Mouse (Mus musculus) heart, postnatal 0 days (tissue): ENCODE data around the gene Lhfpl2. TPM values are rescaled to one million over a fixed set of nuclear protein-coding genes. Genes with fewer than 3 reads are reported as not detected.

Source experiments
- ATAC-seq: fragments of 200-750 bp; cut with Nextera tagmentation; 2 replicates; pipeline ENCODE4 v1.8.0; 2017; ENCODE audit warnings: low read depth, moderate number of reproducible peaks, moderate library complexity; ENCODE audit not compliant: insufficient read depth
- DNase-seq: peaks from one replicate; pipeline ENCODE4 v3.0.0-alpha.2; 2016; ENCODE audit warnings: low spot score
- H3K27ac ChIP-seq: fragments of 300-500 bp; sonication (generic); 2 replicates; pipeline ENCODE4 v1.5.1; 2014; ENCODE audit warnings: low read depth, mild to moderate bottlenecking
- H3K27me3 ChIP-seq: fragments of 300-500 bp; sonication (generic); 2 replicates; pipeline ENCODE4 v1.6.1; 2014; ENCODE audit warnings: low read length, mixed read lengths; ENCODE audit not compliant: control insufficient read depth, insufficient read depth
- H3K36me3 ChIP-seq: fragments of 300-500 bp; sonication (generic); replicated peaks from 2 replicates; pipeline ENCODE4 v1.6.1; 2014; ENCODE audit warnings: low read length, mixed read lengths; ENCODE audit not compliant: control insufficient read depth, insufficient read depth
- H3K4me1 ChIP-seq: fragments of 300-500 bp; sonication (generic); 2 replicates; pipeline ENCODE4 v1.6.1; 2014; ENCODE audit warnings: antibody characterized with exemption; ENCODE audit not compliant: control insufficient read depth, insufficient read depth
- H3K4me2 ChIP-seq: fragments of 300-500 bp; sonication (generic); 2 replicates; pipeline ENCODE4 v1.6.1; 2014; ENCODE audit warnings: low read depth, mild to moderate bottlenecking, low read length, moderate library complexity
- H3K4me3 ChIP-seq: fragments of 300-500 bp; sonication (generic); 2 replicates; pipeline ENCODE4 v1.5.1; 2014; ENCODE audit warnings: low read depth, low read length
- H3K9ac ChIP-seq: fragments of 300-500 bp; sonication (generic); replicated peaks from 2 replicates; pipeline ENCODE4 v1.6.1; 2014; ENCODE audit warnings: low read depth, low read length, mixed read lengths
- H3K9me3 ChIP-seq: fragments of 300-500 bp; sonication (generic); replicated peaks from 2 replicates; pipeline ENCODE4 v1.6.1; 2016; ENCODE audit warnings: low read length; ENCODE audit not compliant: control insufficient read depth
- CTCF ChIP-seq: IDR thresholded peaks from 2 replicates; pipeline ENCODE4 v1.5.1; 2016; ENCODE audit warnings: antibody characterized with exemption, control low read depth, low read depth
- EP300 ChIP-seq: IDR thresholded peaks from 2 replicates; pipeline ENCODE4 v1.6.1; 2016; ENCODE audit warnings: antibody characterized with exemption, low read depth
- WGBS: fragments of 180-500 bp; shearing (Covaris S2); extraction: QIAGEN DNeasy Blood & Tissue Kit; methylation state at CpG from one replicate; pipeline ENCODE4 v1.1.7; 2014; 5-methylcytosine and 5-hydroxymethylcytosine counted together
- polyA plus RNA-seq: library from polyadenylated mRNA; unstranded; fragments of >200 nt; fragmentation: Nextera tagmentation; extraction: Ambion mirVana; gene quantifications from 2 replicates; pipeline ENCODE4 v1.2.1, GENCODE M21; 2015
- total RNA-seq: library from RNA; depleted of rRNA; stranded (reverse); fragments of >200 nt; gene quantifications from 2 replicates; pipeline ENCODE4 v1.2.3, GENCODE M21; 2014; ENCODE audit warnings: low replicate concordance; rRNA removed

Gene Lhfpl2
- total and polyA plus RNA-seq, 2 experiments from 2014 or later = 10.8 to 22.5 TPM

DNA sequence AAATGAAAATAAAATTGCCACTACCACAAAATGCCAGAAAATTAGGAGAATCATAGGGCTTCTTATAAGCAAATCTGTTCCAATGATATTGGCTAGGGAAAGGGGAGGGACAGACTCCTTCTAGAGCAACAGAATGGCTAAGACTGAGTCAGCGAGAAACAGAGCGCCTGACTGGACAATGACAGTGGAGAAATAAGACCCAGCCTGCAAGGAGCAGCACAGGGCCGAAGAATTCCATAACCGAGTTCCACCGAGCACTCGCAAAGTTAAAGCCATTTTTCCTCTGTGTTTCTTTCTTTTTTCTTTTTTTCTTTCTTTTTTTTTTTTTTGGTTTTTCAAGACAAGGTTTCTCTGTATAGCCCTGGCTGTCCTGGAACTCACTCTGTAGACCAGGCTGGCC, 182.5 kb downstream of the Lhfpl2 start:
- no peak overlapping the region for H3K27ac ChIP-seq
- no peak for ATAC-seq

DNA sequence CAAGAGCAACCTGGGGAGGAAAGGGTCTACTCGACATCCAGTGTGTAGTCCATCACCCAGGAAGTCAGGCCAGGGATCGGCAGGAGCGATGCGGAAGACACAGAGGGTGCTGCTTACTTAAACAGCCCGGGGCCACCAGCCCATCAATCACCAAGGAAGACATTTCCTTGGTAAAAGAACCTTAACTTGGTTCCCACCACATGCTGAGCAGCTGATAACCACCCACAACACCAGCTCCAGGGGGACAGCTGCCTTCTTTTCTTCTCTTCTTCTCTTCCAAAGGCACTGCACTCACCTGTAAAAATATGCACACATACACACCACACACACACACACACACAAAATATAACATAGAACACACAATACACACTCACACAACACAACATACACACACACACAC, 183.3 kb downstream of the Lhfpl2 start:
- Histone ChIP-seq H3K4me1 (no peaks in the 10 kb centered on the region), H3K9me3 (no peaks in the 10 kb centered on the region), H3K27ac (no peak overlapping the region), H3K27me3 (no peaks in the 10 kb centered on the region), H3K36me3 (no peaks in the 10 kb centered on the region), H3K4me2 (no peak overlapping the region), H3K4me3 (no peak overlapping the region), H3K9ac (no peak overlapping the region)
- ATAC-seq (no peak), DNase-seq (no peak)
- TF ChIP-seq CTCF = no peak
- no peak for TF ChIP-seq EP300
- WGBS = 48% methylated on average over 5 of the region's 5 CpGs

More for the DNA sequence above, 182.5 kb downstream of the Lhfpl2 start:
- no peak for DNase-seq
- Histone ChIP-seq H3K9me3 (no peaks in the 10 kb centered on the region), H3K4me3 (no peak overlapping the region), H3K27me3 (no peaks in the 10 kb centered on the region), H3K9ac (no peak overlapping the region), H3K4me1 (no peaks in the 10 kb centered on the region), H3K4me2 (no peak overlapping the region), H3K36me3 (no peaks in the 10 kb centered on the region)
- TF ChIP-seq EP300 (no peak), CTCF (no peak)
- 82% methylated on average over 6 of the region's 6 CpGs for WGBS

DNA sequence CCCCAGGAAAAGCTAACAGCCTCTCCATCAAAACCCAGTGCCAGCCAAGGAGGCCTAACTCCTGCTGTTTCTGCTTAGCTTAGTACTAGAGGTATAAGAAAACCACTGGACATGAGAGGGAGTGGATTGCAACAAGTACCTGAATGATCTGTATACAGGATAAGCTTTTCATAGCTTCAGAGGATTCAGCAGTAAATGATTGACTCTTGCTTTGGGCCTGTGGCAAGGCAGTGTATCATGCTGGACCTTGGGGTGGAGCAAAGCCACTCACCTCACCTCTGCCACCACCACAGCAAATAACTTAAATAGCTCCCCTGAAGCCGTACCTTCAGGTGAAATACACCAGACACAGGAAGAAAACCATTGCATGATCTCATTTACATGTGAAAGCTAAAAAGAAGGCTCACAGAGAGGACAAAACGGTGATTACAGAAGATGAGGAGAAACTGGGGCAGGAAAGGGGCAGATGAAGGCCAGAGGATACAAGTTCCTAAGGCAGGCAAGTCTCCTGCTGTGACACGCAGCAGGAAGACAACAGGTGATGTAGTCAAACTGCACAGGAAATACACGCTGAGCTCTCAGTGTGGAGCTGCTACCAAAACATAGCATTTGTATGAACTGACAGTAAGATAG, 184.4 kb downstream of the Lhfpl2 start:
- Histone ChIP-seq H3K27me3 (no peaks in the 10 kb centered on the region), H3K4me3 (no peak overlapping the region), H3K4me1 (no peaks in the 10 kb centered on the region), H3K27ac (no peak overlapping the region), H3K9ac (no peak overlapping the region), H3K9me3 (no peaks in the 10 kb centered on the region), H3K4me2 (no peak overlapping the region), H3K36me3 (no peaks in the 10 kb centered on the region)
- WGBS = 57% methylated on average over 4 of the region's 4 CpGs
- no peak for DNase-seq
- ATAC-seq = no peak
- no peak for TF ChIP-seq CTCF
- TF ChIP-seq EP300 = no peak

DNA sequence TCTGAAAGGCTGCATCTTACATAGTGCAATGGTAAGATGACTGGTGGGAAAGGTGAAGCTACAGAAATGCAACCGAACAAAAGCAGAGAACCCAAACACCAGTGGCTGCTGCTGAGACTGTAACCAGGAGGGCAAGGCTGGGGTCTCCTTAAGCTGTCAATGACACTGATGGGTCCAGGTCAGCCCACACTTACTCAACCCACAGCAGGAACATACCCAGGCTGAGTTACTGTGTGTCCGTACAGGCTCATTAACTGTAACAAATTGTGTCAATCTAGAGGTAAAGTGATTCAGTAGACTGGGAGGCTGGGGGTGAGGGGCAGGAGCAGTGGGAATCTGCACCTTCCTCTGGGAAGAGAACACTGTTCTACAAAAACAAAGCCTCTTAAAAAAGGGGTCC, 185.3 kb downstream of the Lhfpl2 start:
- Histone ChIP-seq H3K4me1 (no peaks in the 10 kb centered on the region), H3K27me3 (no peaks in the 10 kb centered on the region), H3K9me3 (no peaks in the 10 kb centered on the region), H3K9ac (no peak overlapping the region), H3K4me3 (no peak overlapping the region), H3K4me2 (no peak overlapping the region), H3K27ac (no peak overlapping the region), H3K36me3 (no peaks in the 10 kb centered on the region)
- no peak for DNase-seq
- TF ChIP-seq CTCF (no peak), EP300 (no peak)
- no peak for ATAC-seq
- WGBS = 84% methylated on average over 2 of the region's 2 CpGs

Other genes with a start within 250 kb of the Lhfpl2 start
- gene Scamp1, start 228.1 kb downstream of the Lhfpl2 start, total RNA-seq = 12.6 and 14.9 TPM in 2 replicates
- 17.5 and 20.9 TPM in 2 replicates for gene Scamp1, start 228.1 kb downstream of the Lhfpl2 start, polyA plus RNA-seq